Mouse (Mus musculus) liver (tissue): Measurements from ENCODE around the gene Mst1r.
A peak's percentile ranks its signal among the peaks of the same experiment; 100 is the strongest.

ENCODE experiments used
- DNase-seq: peaks from one replicate; pipeline ENCODE4 v3.0.0-alpha.2; 2020; ENCODE audit warnings: mixed read lengths

Mst1r gene

DNA sequence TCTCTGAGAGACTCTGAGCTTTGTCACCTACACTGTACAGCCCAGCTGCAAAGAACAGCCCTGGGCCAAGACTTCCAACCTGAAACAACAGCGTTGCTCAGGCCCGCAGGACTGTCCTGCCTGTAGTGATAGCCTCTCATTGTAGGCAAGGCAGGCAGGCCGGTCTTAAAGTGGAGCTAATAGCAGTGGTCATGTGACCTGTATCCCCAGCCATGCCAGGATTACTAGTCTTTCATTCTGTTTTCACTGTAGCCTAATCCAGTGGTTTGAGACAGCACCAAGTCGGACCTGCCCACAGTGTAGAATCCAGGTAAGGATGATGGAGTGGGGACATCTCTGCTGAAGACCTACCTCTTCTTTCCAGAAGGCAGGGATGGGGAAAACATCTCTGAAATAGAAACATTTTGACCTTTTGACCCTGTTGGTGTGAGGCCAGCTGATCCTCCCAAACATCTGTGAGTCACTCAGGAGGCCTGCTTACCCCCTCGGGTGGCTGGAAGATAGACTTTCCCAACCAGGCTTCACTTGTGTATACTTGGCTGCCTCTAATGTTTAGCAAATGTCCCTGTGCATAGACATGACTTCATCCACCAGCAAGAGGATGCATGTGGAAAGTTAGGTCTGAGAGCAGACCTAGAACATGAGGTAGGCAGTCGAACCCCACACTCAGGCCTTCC is 49.1 kb downstream of the Mst1r start:
- DNase-seq = no peak

DNA sequence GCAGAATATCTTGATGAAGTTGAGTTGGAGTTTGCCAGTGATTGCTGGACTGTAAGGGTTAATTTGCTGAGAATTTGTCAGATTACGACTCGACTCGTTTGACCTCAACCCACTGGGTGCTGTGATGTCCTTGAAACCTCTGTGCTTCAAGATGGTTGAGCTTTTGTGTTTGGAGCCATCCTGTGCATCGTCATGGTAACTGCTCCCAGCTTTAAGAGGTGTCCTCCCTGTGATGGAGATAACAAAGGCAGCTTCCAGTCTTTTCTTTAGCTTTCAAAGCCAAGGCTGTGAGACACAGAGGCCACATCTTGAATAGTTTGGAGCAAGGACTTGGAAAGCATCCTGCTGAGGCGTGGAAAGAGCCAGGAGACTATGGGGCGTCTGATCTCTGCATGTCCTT is 50.5 kb downstream of the Mst1r start:
- DNase-seq = no peak

DNA sequence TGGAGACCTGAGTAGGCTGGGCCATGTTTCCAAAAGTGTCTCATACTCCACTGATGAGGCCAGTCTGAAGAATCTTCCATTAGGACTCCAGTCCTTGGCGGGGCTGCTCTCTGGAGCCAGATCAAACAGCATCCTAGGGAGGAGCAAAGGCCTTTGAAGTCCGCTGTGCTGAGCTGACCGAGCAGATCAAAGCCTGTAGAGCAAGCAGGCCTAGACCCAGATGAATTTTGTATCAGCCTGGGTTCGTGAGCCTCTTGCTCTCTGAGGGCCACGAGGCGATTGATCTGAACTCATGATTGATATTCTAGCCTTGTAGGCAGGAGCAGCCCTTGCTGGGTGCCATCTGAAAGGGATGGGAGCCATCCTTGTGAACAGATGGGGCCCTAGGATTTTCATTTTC is 53.2 kb downstream of the Mst1r start:
- DNase-seq = no peak

DNA sequence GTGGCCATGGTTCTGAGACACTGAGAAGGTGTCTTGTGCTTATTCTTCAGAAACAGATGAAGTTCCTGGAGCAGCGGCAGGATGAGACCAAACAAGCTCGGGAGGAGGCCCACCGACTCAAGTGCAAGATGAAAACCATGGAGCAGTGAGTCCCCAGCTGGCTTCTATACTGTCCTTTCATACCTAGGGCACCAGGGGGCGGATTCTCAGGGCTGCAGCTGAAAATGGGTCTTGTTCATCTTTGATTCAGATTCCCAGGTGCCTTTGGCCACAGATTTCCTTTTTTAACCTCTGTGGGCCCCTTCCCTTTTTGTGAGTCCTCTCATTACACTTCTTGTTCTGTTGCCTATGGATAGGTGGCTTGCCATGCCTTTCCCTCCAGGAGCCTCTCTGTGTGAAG is 54.3 kb downstream of the Mst1r start:
- no peak for DNase-seq

DNA sequence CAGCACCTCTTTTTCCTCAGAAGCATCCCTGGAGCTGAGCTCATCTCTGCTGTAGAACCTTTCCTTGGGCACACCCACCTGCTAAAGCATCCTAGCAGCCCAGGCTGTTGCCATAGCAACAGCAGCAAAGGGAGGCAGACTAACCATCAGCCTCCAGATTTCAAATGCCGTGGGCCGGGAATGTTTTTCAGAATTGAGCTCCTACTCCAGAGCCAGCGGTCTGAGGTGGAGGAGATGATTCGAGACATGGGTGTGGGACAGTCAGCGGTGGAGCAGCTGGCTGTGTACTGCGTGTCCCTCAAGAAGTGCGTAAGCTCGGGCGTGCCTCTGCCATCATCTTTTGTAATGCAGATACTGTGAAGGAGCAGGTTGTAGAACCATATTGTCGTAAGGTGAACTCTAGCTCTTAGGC is 54.7 kb downstream of the Mst1r start:
- DNase-seq = no peak

DNA sequence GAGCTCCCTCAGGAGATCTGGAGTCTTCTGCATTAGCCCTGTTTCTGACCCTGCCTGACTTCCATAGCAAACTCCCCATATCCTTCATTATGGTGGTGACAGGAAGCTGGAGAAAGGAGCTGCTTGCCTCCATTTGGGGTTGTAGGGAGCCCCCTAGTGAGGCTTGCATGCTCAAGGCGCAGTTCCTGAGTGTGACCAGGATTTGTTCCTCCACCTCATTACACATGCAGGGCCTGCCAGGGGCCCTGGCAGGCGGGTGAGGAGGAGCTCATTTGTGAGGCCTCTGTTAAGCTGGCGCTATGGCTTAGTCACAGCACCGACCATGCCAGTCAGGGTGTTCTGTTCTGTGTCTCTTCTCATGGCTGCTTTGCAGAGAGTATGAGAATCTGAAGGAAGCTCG is 55.2 kb downstream of the Mst1r start:
- DNase-seq = peak; percentile 33

DNA sequence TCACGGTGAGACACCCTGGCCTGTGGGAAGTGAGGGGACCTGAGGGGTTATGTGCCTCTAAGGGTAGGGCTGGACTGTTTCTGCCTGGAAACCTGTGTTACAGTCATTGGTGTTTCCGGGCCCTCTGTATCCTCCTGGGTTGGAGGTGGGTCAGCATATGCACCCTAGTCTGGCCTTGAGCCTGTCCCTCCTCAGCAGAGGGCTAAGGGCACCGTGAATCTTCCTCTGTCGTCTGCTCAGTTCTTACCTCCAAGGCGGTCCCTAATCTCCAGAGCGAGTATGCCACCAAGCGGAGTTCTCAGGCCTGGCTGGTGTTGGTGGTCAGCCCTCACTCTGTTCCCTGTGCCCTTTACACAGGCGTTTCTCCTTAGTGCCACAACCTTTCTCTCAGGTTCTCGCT is 56.2 kb downstream of the Mst1r start:
- no peak for DNase-seq

DNA sequence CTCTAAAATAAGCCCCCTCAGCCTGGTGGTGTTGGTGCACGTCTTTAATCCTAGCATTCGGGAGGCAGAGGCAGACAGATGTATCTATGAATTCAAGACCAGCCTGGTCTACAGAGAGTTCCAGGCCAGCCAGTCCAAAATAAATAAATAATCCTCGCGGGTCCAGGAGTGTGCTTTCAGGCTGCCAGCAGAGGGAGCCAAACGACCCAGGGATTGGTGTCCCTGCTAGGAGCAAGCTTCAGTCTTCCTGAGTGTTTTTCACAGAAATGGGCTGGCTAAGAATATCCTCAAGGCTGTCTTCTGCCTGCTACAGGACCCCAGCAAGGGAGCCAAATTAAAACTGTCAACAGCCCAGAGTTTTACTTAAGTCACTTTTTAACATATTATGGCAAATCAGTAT is 57.0 kb downstream of the Mst1r start:
- peak; percentile 93 for DNase-seq

DNA sequence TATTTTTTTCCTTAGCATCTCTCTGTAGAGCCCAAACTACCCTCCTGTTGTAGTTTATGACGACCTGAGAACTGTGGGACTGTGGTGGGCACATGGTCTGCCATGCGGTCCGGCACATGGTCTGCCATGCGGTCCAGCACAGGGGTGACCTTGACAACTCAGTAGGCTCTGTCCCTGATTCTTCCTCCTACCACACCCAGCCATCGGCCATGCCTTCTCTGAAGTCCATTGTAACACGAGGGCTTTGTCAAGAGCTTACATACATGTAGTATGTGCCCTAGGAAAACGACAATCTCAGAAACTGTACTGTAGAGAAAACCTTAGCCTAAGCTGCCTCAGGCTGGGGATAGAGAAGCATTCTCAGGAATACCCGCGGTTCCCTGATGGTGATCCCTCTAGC is 58.0 kb downstream of the Mst1r start:
- no peak for DNase-seq

DNA sequence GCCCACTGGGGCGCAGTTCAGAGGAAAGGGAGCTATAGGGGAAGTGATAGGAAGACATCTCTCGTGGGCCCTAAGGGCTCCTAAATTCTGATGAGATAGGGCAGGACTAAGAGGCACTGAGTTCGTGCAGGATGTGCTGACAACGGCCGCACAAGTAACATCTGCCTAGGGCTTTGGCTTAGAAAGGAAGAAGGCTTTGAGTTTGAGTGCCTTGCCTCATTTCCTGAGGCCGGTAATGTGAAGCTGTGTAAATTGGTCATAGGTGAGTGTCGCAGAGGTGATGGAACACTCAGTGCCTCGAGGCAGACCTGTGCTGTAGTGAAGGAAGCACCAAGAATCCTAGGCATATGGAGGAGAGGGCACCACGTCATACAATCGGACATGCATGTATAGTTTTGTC is 60.0 kb downstream of the Mst1r start:
- no peak for DNase-seq

DNA sequence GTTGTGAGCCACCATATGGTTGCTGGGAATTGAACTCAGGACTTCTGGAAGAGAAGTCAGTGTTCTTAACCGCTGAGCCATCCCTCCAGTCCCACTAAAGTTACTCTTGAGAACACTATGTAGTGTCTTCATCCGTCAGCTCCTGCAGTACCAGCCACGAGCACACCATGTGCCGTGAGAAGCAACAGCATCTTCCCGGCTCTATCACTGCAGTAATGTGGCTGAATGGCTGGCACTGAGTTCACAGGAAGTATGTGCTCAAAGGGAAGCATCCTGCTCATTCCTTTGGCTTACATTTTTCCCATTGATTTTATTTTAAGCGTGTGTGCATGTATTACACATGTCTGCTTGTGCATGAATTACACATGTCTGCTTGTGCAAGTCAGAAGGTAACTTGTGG is 60.8 kb downstream of the Mst1r start:
- DNase-seq = no peak

DNA sequence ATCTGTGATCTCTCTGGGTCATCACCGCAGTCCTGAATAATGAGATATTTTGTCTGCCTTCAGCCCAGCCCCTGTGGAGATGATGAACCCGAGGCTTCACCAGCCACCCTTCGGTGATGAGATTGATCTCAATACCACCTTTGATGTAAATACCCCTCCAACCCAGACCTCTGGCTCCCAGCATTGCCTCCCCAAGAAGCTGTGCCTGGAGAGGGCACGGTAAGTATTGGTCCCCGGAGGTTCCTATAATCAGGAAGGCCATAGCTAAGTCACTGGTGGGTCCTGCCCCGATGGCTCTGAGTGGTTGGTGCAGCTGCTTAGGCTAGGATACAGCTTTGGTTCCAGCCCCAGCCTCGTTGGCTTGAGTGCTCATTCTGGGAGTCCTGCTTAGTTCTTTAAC is 61.9 kb downstream of the Mst1r start:
- no peak for DNase-seq
